ENCODE assay signal across 15 mouse cellular contexts in the genomic region with DNA sequence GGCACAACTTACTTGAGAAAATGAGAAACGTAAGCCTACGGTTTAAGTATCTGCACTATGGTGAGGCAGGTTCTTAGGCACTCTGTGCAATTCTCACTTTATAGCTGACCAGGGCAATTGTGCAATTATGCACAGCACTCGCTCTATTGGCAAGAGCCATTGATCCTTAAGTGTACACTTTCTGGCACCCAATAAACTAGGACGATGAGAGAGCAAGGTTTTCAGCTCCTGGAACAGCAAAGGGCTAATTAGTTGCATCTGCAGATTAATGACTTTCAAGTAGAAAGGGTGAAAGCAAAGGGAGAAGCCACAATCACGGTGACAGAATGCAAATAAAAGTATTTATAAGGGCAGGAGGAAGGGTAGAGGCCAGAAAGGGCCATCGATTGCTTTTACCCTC.
"Had no signal": no experiment of that assay in that cellular context is flagged by ENCODE, and none has a peak within 500 bp of the region (broad histone marks: within the 10 kb centered on the region; RNA-seq: fewer than 3 reads in every experiment).

No protein-coding gene starts in this region.

- H3K27ac ChIP-seq: kidney, postnatal 0 days; liver, embryonic 13.5 days; midbrain, embryonic 12.5 days; neural tube, embryonic 12.5 days had no signal

- H3K27me3 ChIP-seq: liver, embryonic 13.5 days; midbrain, embryonic 12.5 days; neural tube, embryonic 12.5 days had no signal

- H3K9ac ChIP-seq: liver, embryonic 13.5 days; midbrain, embryonic 12.5 days; neural tube, embryonic 12.5 days had no signal

- ATAC-seq: intestine, postnatal 0 days; midbrain, embryonic 16.5 days had no signal

- DNase-seq: kidney, adult 2 months; kidney, postnatal 25 days; left cerebral cortex, postnatal 4 days; liver, embryonic 13.5 days; lung, adult 2 months; lung, postnatal 14 days; lung, postnatal 4 days; thymus, adult 18-20 months; thymus, postnatal 36 days had no signal

- H3K4me3 ChIP-seq: liver, embryonic 13.5 days; midbrain, embryonic 12.5 days; myocyte; neural tube, embryonic 12.5 days had no signal

- H3K36me3 ChIP-seq: liver, embryonic 13.5 days; midbrain, embryonic 12.5 days; neural tube, embryonic 12.5 days had no signal

- H3K9me3 ChIP-seq: liver, embryonic 13.5 days; midbrain, embryonic 12.5 days; neural tube, embryonic 12.5 days had no signal

- H3K4me2 ChIP-seq: liver, embryonic 13.5 days; midbrain, embryonic 12.5 days; neural tube, embryonic 12.5 days had no signal

- H3K4me1 ChIP-seq: liver, embryonic 13.5 days; midbrain, embryonic 12.5 days had no signal
